Mouse (Mus musculus) neural tube, embryonic 12.5 days (tissue): ENCODE measurements around the gene Abca7. TPM values are rescaled to one million over a fixed set of nuclear protein-coding genes. Genes with fewer than 3 reads are reported as not detected.

ENCODE experiments used
- ATAC-seq: fragments of 200-750 bp; cut with Nextera tagmentation; 2 replicates; pipeline ENCODE4 v1.8.0; 2017; ENCODE audit warnings: low read depth, mild to moderate bottlenecking, moderate TSS enrichment, moderate library complexity; ENCODE audit not compliant: low FRiP score
- H3K27ac ChIP-seq: fragments of 300-500 bp; sonication (generic); 2 replicates; pipeline ENCODE4 v1.5.1; 2016
- H3K27me3 ChIP-seq: fragments of 300-500 bp; sonication (generic); replicated peaks from 2 replicates; pipeline ENCODE4 v1.6.1; 2016; ENCODE audit warnings: mild to moderate bottlenecking
- H3K36me3 ChIP-seq: fragments of 300-500 bp; sonication (generic); 2 replicates; pipeline ENCODE4 v1.6.1; 2016; ENCODE audit warnings: mild to moderate bottlenecking
- H3K4me1 ChIP-seq: fragments of 300-500 bp; sonication (generic); 2 replicates; pipeline ENCODE4 v1.6.1; 2016
- H3K4me2 ChIP-seq: fragments of 300-500 bp; sonication (generic); replicated peaks from 2 replicates; pipeline ENCODE4 v1.6.1; 2016; ENCODE audit warnings: mild to moderate bottlenecking
- H3K4me3 ChIP-seq: fragments of 300-500 bp; sonication (generic); 2 replicates; pipeline ENCODE4 v1.5.1; 2016
- H3K9ac ChIP-seq: fragments of 300-500 bp; sonication (generic); 2 replicates; pipeline ENCODE4 v1.6.1; 2016; ENCODE audit warnings: mild to moderate bottlenecking
- H3K9me3 ChIP-seq: fragments of 300-500 bp; sonication (generic); 2 replicates; pipeline ENCODE4 v1.6.1; 2016; ENCODE audit warnings: mild to moderate bottlenecking
- WGBS: fragments of 180-500 bp; shearing (Covaris S2); methylation state at CpG from one replicate; pipeline ENCODE4 v1.1.7; 2016; 5-methylcytosine and 5-hydroxymethylcytosine counted together
- polyA plus RNA-seq: library from polyadenylated mRNA; unstranded; fragments of >200 nt; fragmentation: Nextera tagmentation; extraction: Ambion mirVana; gene quantifications from 2 replicates; pipeline ENCODE4 v1.2.1, GENCODE M21; 2016

Abca7 gene
- polyA plus RNA-seq, 1 experiment from 2014 or later = 10.7 TPM

- Histone ChIP-seq H3K36me3 (no peaks in the 10 kb centered on the region), H3K27me3 (peaks cover 60% of the 10 kb centered on the region), H3K9me3 (no peaks in the 10 kb centered on the region), H3K4me1 (peaks cover 10% of the 10 kb centered on the region), H3K4me2 (peak overlapping the region; percentile 40), H3K4me3 (no peak overlapping the region; the same call in 1 of the 2 replicates), H3K9ac (peak overlapping the region; percentile 17; the same call in 1 of the 2 replicates), H3K27ac (no peak overlapping the region)
- WGBS = 6% methylated on average over 20 of the region's 20 CpGs
- ATAC-seq = no peak
Measured at GRCm38 (mm10) chr10:80019471-80020131, 23.3 kb downstream of the Abca7 start.

- no peak overlapping the region for H3K27ac ChIP-seq
- ATAC-seq = no peak
- H3K4me1 ChIP-seq = peaks cover 10% of the 10 kb centered on the region
- H3K4me3 ChIP-seq = no peak overlapping the region
- H3K27me3 ChIP-seq = peaks cover 54% of the 10 kb centered on the region
- no peaks in the 10 kb centered on the region for H3K36me3 ChIP-seq
- 23% methylated on average over 11 of the region's 11 CpGs for WGBS
- H3K9ac ChIP-seq = no peak overlapping the region
- peak overlapping the region; percentile 40 for H3K4me2 ChIP-seq
- H3K9me3 ChIP-seq = no peaks in the 10 kb centered on the region
Measured at GRCm38 (mm10) chr10:80020191-80020590, 23.9 kb downstream of the Abca7 start.

GRCm38 (mm10) chr10:80020603-80021319, 24.5 kb downstream of the Abca7 start:
- H3K9me3 ChIP-seq = no peaks in the 10 kb centered on the region
- peaks cover 49% of the 10 kb centered on the region for H3K27me3 ChIP-seq
- no peak overlapping the region for H3K27ac ChIP-seq
- ATAC-seq = no peak
- H3K4me1 ChIP-seq = peaks cover 10% of the 10 kb centered on the region
- no peaks in the 10 kb centered on the region for H3K36me3 ChIP-seq
- no peak overlapping the region for H3K9ac ChIP-seq
- no peak overlapping the region for H3K4me3 ChIP-seq
- WGBS = 87% methylated on average over 18 of the region's 18 CpGs
- peak overlapping the region; percentile 40; the same call in 1 of the 2 replicates for H3K4me2 ChIP-seq

GRCm38 (mm10) chr10:80021320-80021641, 25.0 kb downstream of the Abca7 start:
- ATAC-seq = no peak
- Histone ChIP-seq H3K9me3 (no peaks in the 10 kb centered on the region), H3K27me3 (peaks cover 43% of the 10 kb centered on the region), H3K4me3 (no peak overlapping the region), H3K27ac (no peak overlapping the region), H3K36me3 (no peaks in the 10 kb centered on the region), H3K4me1 (peaks cover 10% of the 10 kb centered on the region), H3K4me2 (no peak overlapping the region), H3K9ac (no peak overlapping the region)
- 91% methylated on average over 13 of the region's 13 CpGs for WGBS

GRCm38 (mm10) chr10:80022164-80022563, 25.9 kb downstream of the Abca7 start:
- Histone ChIP-seq H3K4me3 (no peak overlapping the region), H3K9ac (no peak overlapping the region), H3K27ac (no peak overlapping the region), H3K9me3 (no peaks in the 10 kb centered on the region), H3K4me1 (peaks cover 10% of the 10 kb centered on the region), H3K27me3 (peaks cover 35% of the 10 kb centered on the region), H3K4me2 (no peak overlapping the region), H3K36me3 (no peaks in the 10 kb centered on the region)
- no peak for ATAC-seq
- WGBS = 92% methylated on average over 12 of the region's 12 CpGs

- Histone ChIP-seq H3K9ac (no peak overlapping the region), H3K27me3 (peaks cover 29% of the 10 kb centered on the region), H3K4me3 (no peak overlapping the region), H3K4me1 (peaks cover 10% of the 10 kb centered on the region), H3K9me3 (no peaks in the 10 kb centered on the region), H3K4me2 (no peak overlapping the region), H3K27ac (no peak overlapping the region), H3K36me3 (no peaks in the 10 kb centered on the region)
- no peak for ATAC-seq
- WGBS = 94% methylated on average over 8 of the region's 8 CpGs
Measured at GRCm38 (mm10) chr10:80022806-80023205, 26.5 kb downstream of the Abca7 start.

- H3K27ac ChIP-seq = no peak overlapping the region
- H3K4me3 ChIP-seq = no peak overlapping the region
- WGBS = 87% methylated on average over 5 of the region's 5 CpGs
- H3K9ac ChIP-seq = no peak overlapping the region
- peaks cover 10% of the 10 kb centered on the region for H3K4me1 ChIP-seq
- H3K4me2 ChIP-seq = no peak overlapping the region
- H3K9me3 ChIP-seq = no peaks in the 10 kb centered on the region
- H3K36me3 ChIP-seq = no peaks in the 10 kb centered on the region
- peaks cover 24% of the 10 kb centered on the region for H3K27me3 ChIP-seq
- ATAC-seq = no peak
Measured at GRCm38 (mm10) chr10:80023758-80024157, 27.5 kb downstream of the Abca7 start.

GRCm38 (mm10) chr10:80024229-80025043, 28.1 kb downstream of the Abca7 start:
- H3K4me2 ChIP-seq = 0 out of 2 replicates have a peak overlapping the region, but pooled peaks have one; percentile 2
- 0 out of 2 replicates have a peak overlapping the region, but pooled peaks have one; percentile 26 for H3K9ac ChIP-seq
- H3K4me3 ChIP-seq = no peak overlapping the region
- ATAC-seq = no peak
- peaks cover 4% of the 10 kb centered on the region; the same call in 1 of the 2 replicates for H3K4me1 ChIP-seq
- H3K9me3 ChIP-seq = no peaks in the 10 kb centered on the region
- no peak overlapping the region for H3K27ac ChIP-seq
- no peaks in the 10 kb centered on the region for H3K36me3 ChIP-seq
- peaks cover 17% of the 10 kb centered on the region for H3K27me3 ChIP-seq
- 75% methylated on average over 15 of the region's 15 CpGs for WGBS

GRCm38 (mm10) chr10:80025044-80025347, 28.7 kb downstream of the Abca7 start:
- Histone ChIP-seq H3K36me3 (no peaks in the 10 kb centered on the region), H3K27ac (no peak overlapping the region), H3K4me2 (no peak overlapping the region), H3K4me3 (no peak overlapping the region), H3K4me1 (no peaks in the 10 kb centered on the region), H3K27me3 (peaks cover 12% of the 10 kb centered on the region; the same call in 1 of the 2 replicates), H3K9ac (no peak overlapping the region), H3K9me3 (no peaks in the 10 kb centered on the region)
- ATAC-seq = no peak
- 57% methylated on average over 4 of the region's 4 CpGs for WGBS

- Histone ChIP-seq H3K4me1 (no peaks in the 10 kb centered on the region), H3K9ac (no peak overlapping the region), H3K4me3 (no peak overlapping the region), H3K27ac (no peak overlapping the region), H3K9me3 (no peaks in the 10 kb centered on the region), H3K27me3 (0 out of 2 replicates have a peak, but pooled peaks cover 8% of the 10 kb centered on the region), H3K36me3 (no peaks in the 10 kb centered on the region), H3K4me2 (no peak overlapping the region)
- ATAC-seq = no peak
- WGBS = 76% methylated on average over 10 of the region's 10 CpGs
Measured at GRCm38 (mm10) chr10:80025463-80025862, 29.2 kb downstream of the Abca7 start.

GRCm38 (mm10) chr10:80025889-80026288, 29.6 kb downstream of the Abca7 start:
- H3K27me3 ChIP-seq = 0 out of 2 replicates have a peak, but pooled peaks cover 5% of the 10 kb centered on the region
- no peak for ATAC-seq

More at GRCm38 (mm10) chr10:80025889-80026288, 29.6 kb downstream of the Abca7 start:
- no peak overlapping the region for H3K4me2 ChIP-seq
- no peaks in the 10 kb centered on the region for H3K9me3 ChIP-seq
- 55% methylated on average over 12 of the region's 12 CpGs for WGBS
- H3K9ac ChIP-seq = no peak overlapping the region
- H3K4me1 ChIP-seq = no peaks in the 10 kb centered on the region
- H3K4me3 ChIP-seq = no peak overlapping the region
- no peaks in the 10 kb centered on the region for H3K36me3 ChIP-seq
- H3K27ac ChIP-seq = no peak overlapping the region
